In the genomic region with DNA sequence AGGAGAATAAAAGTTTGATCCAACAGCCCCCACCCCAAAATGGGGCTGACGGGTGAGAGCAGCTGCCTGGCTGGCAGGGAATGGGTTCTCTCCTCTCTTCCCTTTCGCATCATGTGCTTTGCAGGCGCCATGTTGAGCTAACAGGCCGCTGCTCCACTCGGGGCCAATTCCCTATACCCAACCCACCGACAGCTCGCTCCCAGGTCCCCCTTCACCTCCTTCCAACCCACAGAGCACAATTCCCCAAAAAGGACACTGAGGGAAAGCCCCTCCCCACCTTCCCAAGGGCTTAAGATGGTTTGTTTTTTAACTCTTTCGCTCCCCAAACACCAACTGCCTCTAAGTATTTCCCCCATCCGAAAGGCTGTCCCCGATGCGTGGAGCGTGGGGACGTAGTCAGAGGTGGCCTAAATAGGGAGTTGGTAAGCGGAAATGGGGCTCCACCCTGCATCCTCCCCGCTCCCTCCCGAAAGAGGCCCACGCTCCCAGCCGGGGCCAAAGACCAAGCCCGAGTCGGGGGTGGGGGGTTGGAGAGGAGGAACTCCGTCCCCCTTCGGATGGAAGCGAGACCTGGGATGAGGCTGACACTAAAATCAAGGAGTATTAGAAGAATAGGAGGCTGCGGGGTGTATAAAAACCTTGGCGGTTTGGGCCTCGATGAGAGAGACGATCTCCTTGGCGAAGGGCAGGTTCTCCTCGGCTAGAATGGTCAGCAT, we compare ENCODE assay signal across 8 mouse cellular contexts. TPM values are rescaled to one million over a fixed set of nuclear protein-coding genes. Genes with fewer than 3 reads are reported as not detected.
DNase-seq lines count a peak whose midpoint lies in the region; ATAC-seq and TF ChIP-seq lines count a peak whose summit lies in the region.

No protein-coding gene starts in this region.

- peak; percentile 22 for DNase-seq in c-Kit-positive CD71-negative TER-119-negative erythroid progenitor cells, embryonic 14.5 days (ENCODE audit: low read depth)
- peak; percentile 58 for DNase-seq in heart, postnatal 0 days (ENCODE audit: low spot score)
- DNase-seq in kidney, postnatal 4 days, result peak; percentile 64 to 77
- DNase-seq in telencephalon, adult 2 months (ENCODE audit: low read depth, low spot score), result peak; percentile 47

- no peaks in the 10 kb centered on the region for H3K9me3 ChIP-seq in forebrain, embryonic 12.5 days
- H3K9me3 ChIP-seq in heart, postnatal 0 days (replicated peaks; ENCODE audit: control insufficient read depth, low read length), result 0 out of 2 replicates have a peak, but pooled peaks cover 3% of the 10 kb centered on the region
- H3K9me3 ChIP-seq in liver, embryonic 16.5 days (replicated peaks; ENCODE audit: control insufficient read depth, low read length), result no peaks in the 10 kb centered on the region
- no peaks in the 10 kb centered on the region for H3K9me3 ChIP-seq in neural tube, embryonic 13.5 days

- peak overlapping the region; percentile 96 for H3K9ac ChIP-seq in forebrain, embryonic 12.5 days
- peak overlapping the region; percentile 99 for H3K9ac ChIP-seq in heart, postnatal 0 days (replicated peaks; ENCODE audit: low read depth, low read length)
- peak overlapping the region; percentile 93 for H3K9ac ChIP-seq in liver, embryonic 16.5 days (ENCODE audit: low read depth, low read length)
- peak overlapping the region; percentile 99 for H3K9ac ChIP-seq in neural tube, embryonic 13.5 days

- peak overlapping the region; percentile 98 for H3K4me3 ChIP-seq in forebrain, embryonic 12.5 days (replicated peaks)
- H3K4me3 ChIP-seq in heart, postnatal 0 days (ENCODE audit: low read depth, low read length), result peak overlapping the region; percentile 96
- peak overlapping the region; percentile 68 for H3K4me3 ChIP-seq in liver, embryonic 16.5 days (ENCODE audit: low read depth, low read length)
- H3K4me3 ChIP-seq in neural tube, embryonic 13.5 days, result peak overlapping the region; percentile 78

- under 1% methylated on average over 29 of the region's 29 CpGs for WGBS in forebrain, embryonic 12.5 days
- 0% methylated on average over 29 of the region's 29 CpGs for WGBS in heart, postnatal 0 days
- under 1% methylated on average over 29 of the region's 29 CpGs for WGBS in liver, embryonic 16.5 days (ENCODE audit: insufficient replicate concordance)
- under 1% methylated on average over 29 of the region's 29 CpGs for WGBS in neural tube, embryonic 13.5 days

- H3K27me3 ChIP-seq in forebrain, embryonic 12.5 days, result no peaks in the 10 kb centered on the region
- H3K27me3 ChIP-seq in heart, postnatal 0 days (ENCODE audit: control insufficient read depth, insufficient read depth, low read length), result no peaks in the 10 kb centered on the region
- H3K27me3 ChIP-seq in liver, embryonic 16.5 days (ENCODE audit: control insufficient read depth, insufficient read depth, low read depth, low read length), result no peaks in the 10 kb centered on the region
- H3K27me3 ChIP-seq in neural tube, embryonic 13.5 days, result no peaks in the 10 kb centered on the region

- H3K4me1 ChIP-seq in forebrain, embryonic 12.5 days, result peaks cover 17% of the 10 kb centered on the region
- H3K4me1 ChIP-seq in heart, postnatal 0 days (ENCODE audit: control insufficient read depth, insufficient read depth), result peaks cover 13% of the 10 kb centered on the region
- peaks cover 18% of the 10 kb centered on the region for H3K4me1 ChIP-seq in liver, embryonic 16.5 days (ENCODE audit: control insufficient read depth, low read depth, low read length)
- peaks cover 31% of the 10 kb centered on the region for H3K4me1 ChIP-seq in neural tube, embryonic 13.5 days (replicated peaks)

- ATAC-seq in CD4-positive, CD25-positive, alpha-beta regulatory T cell, adult 4 months, result peak; percentile 30
- ATAC-seq in forebrain, embryonic 12.5 days (ENCODE audit: low FRiP score), result peak; percentile 8
- no peak for ATAC-seq in heart, postnatal 0 days (ENCODE audit: insufficient read depth, low read depth)
- ATAC-seq in liver, embryonic 16.5 days (ENCODE audit: low read depth), result peak; percentile 51
- ATAC-seq in neural tube, embryonic 13.5 days (ENCODE audit: low read depth), result peak; percentile 34

- H3K36me3 ChIP-seq in forebrain, embryonic 12.5 days (replicated peaks), result no peaks in the 10 kb centered on the region
- H3K36me3 ChIP-seq in heart, postnatal 0 days (replicated peaks; ENCODE audit: control insufficient read depth, insufficient read depth, low read length), result no peaks in the 10 kb centered on the region
- H3K36me3 ChIP-seq in liver, embryonic 16.5 days (ENCODE audit: control insufficient read depth, insufficient read depth), result no peaks in the 10 kb centered on the region; the same call in 1 of the 2 replicates
- peaks cover 4% of the 10 kb centered on the region; the same call in 1 of the 2 replicates for H3K36me3 ChIP-seq in neural tube, embryonic 13.5 days

- no peak for TF ChIP-seq EP300 in heart, postnatal 0 days (IDR thresholded peaks at IDR 0.05; ENCODE audit: low read depth)

- H3K27ac ChIP-seq in forebrain, embryonic 12.5 days, result peak overlapping the region; percentile 97
- H3K27ac ChIP-seq in heart, postnatal 0 days (ENCODE audit: low read depth), result peak overlapping the region; percentile 97
- peak overlapping the region; percentile 97 for H3K27ac ChIP-seq in liver, embryonic 16.5 days (ENCODE audit: low read length)
- peak overlapping the region; percentile 99 for H3K27ac ChIP-seq in neural tube, embryonic 13.5 days (replicated peaks)

- TF ChIP-seq CTCF in heart, postnatal 0 days (IDR thresholded peaks at IDR 0.05; ENCODE audit: low read depth), result no peak

- peak overlapping the region; percentile 67 for H3K4me2 ChIP-seq in forebrain, embryonic 12.5 days
- peak overlapping the region; percentile 90 for H3K4me2 ChIP-seq in heart, postnatal 0 days (ENCODE audit: low read depth, low read length)
- H3K4me2 ChIP-seq in liver, embryonic 16.5 days (ENCODE audit: low read depth, low read length), result peak overlapping the region; percentile 73
- peak overlapping the region; percentile 89 for H3K4me2 ChIP-seq in neural tube, embryonic 13.5 days

RNA-seq across cellular contexts. Expression of a gene that starts 0.8 kb away (rescaled TPM):
- polyA plus RNA-seq in CD4-positive, CD25-positive, alpha-beta regulatory T cell, adult 4 months (2017; shearing (Covaris generic)), result 10 to 100 TPM; 37.9 to 42.7 TPM
- 31.3 and 34.5 TPM in 2 replicates for polyA plus RNA-seq in forebrain, embryonic 12.5 days (2016; fragmentation: Nextera tagmentation; extraction: Ambion mirVana)
- total RNA-seq in heart, postnatal 0 days (2014; rRNA removed; ENCODE audit: low replicate concordance), result 10.6 and 26.2 TPM in 2 replicates
- polyA plus RNA-seq in heart, postnatal 0 days (2015; fragmentation: Nextera tagmentation; extraction: Ambion mirVana), result 9.6 and 10.5 TPM in 2 replicates
- 9.5 and 9.9 TPM in 2 replicates for polyA plus RNA-seq in liver, embryonic 16.5 days (2015; fragmentation: Nextera tagmentation; extraction: Ambion mirVana)
- polyA plus RNA-seq in neural tube, embryonic 13.5 days (2015; fragmentation: Nextera tagmentation; extraction: Ambion mirVana), result 20.5 and 21.0 TPM in 2 replicates

RNA-seq across cellular contexts. Expression of a gene that starts 32.0 kb away (rescaled TPM):
- polyA plus RNA-seq in CD4-positive, CD25-positive, alpha-beta regulatory T cell, adult 4 months (2017; shearing (Covaris generic)), result under 1 TPM in 1 of 2 experiments, not detected in 1; 0.16 TPM
- polyA plus RNA-seq in forebrain, embryonic 12.5 days (2016; fragmentation: Nextera tagmentation; extraction: Ambion mirVana), result 11.9 and 15.4 TPM in 2 replicates
- total RNA-seq in heart, postnatal 0 days (2014; rRNA removed; ENCODE audit: low replicate concordance), result 1.5 and 2.6 TPM in 2 replicates
- 1.1 and 1.6 TPM in 2 replicates for polyA plus RNA-seq in heart, postnatal 0 days (2015; fragmentation: Nextera tagmentation; extraction: Ambion mirVana)
- 0.33 and 0.43 TPM in 2 replicates for polyA plus RNA-seq in liver, embryonic 16.5 days (2015; fragmentation: Nextera tagmentation; extraction: Ambion mirVana)
- 16.1 and 16.4 TPM in 2 replicates for polyA plus RNA-seq in neural tube, embryonic 13.5 days (2015; fragmentation: Nextera tagmentation; extraction: Ambion mirVana)
